Mouse (Mus musculus): ENCODE measurements around the gene C1qtnf9. TPM values are rescaled to one million over a fixed set of nuclear protein-coding genes. Genes with fewer than 3 reads are reported as not detected.

Gene C1qtnf9
- polyA plus RNA-seq, 1 experiment from 2014 or later = not detected

- H3K36me3 ChIP-seq (ENCODE audit: control insufficient read depth, insufficient read depth, low read length) = peaks cover 3% of the 10 kb centered on the region
- 83% methylated on average over 4 of the region's 4 CpGs for WGBS
These were observed 3.4 kb upstream of the C1qtnf9 start for GRCm38 (mm10) chr14:60764526-60764925.

GRCm38 (mm10) chr14:60765025-60765424 lies 2.9 kb upstream of the C1qtnf9 start:
- Histone ChIP-seq H3K9me3 (ENCODE audit: control insufficient read depth, low read length) (no peaks in the 10 kb centered on the region), H3K36me3 (ENCODE audit: control insufficient read depth, insufficient read depth, low read length) (peaks cover 3% of the 10 kb centered on the region), H3K27ac (ENCODE audit: low read depth, low read length) (no peak overlapping the region), H3K27me3 (ENCODE audit: control insufficient read depth, insufficient read depth, low read length) (no peaks in the 10 kb centered on the region), H3K4me2 (ENCODE audit: low read depth, low read length, severe bottlenecking) (no peak overlapping the region), H3K4me1 (replicated peaks; ENCODE audit: control insufficient read depth, insufficient read depth, low read length) (no peaks in the 10 kb centered on the region), H3K4me3 (ENCODE audit: low read depth, low read length) (no peak overlapping the region), H3K9ac (ENCODE audit: low read length) (no peak overlapping the region)
- WGBS = 34% methylated on average over 2 of the region's 2 CpGs
- DNase-seq (ENCODE audit: low spot score) (no peak), ATAC-seq (replicated peaks; ENCODE audit: low FRiP score) (no peak)

More at GRCm38 (mm10) chr14:60764526-60764925, 3.4 kb upstream of the C1qtnf9 start:
- no peak overlapping the region for H3K27ac ChIP-seq (ENCODE audit: low read depth, low read length)
- DNase-seq (ENCODE audit: low spot score) (no peak), ATAC-seq (replicated peaks; ENCODE audit: low FRiP score) (no peak)
- H3K27me3 ChIP-seq (ENCODE audit: control insufficient read depth, insufficient read depth, low read length) = no peaks in the 10 kb centered on the region
- no peak overlapping the region for H3K9ac ChIP-seq (ENCODE audit: low read length)
- no peaks in the 10 kb centered on the region for H3K9me3 ChIP-seq (ENCODE audit: control insufficient read depth, low read length)
- H3K4me1 ChIP-seq (replicated peaks; ENCODE audit: control insufficient read depth, insufficient read depth, low read length) = no peaks in the 10 kb centered on the region
- no peak overlapping the region for H3K4me2 ChIP-seq (ENCODE audit: low read depth, low read length, severe bottlenecking)
- H3K4me3 ChIP-seq (ENCODE audit: low read depth, low read length) = no peak overlapping the region

GRCm38 (mm10) chr14:60769340-60769739 lies 1.4 kb downstream of the C1qtnf9 start:
- ATAC-seq (replicated peaks; ENCODE audit: low FRiP score) (no peak), DNase-seq (ENCODE audit: low spot score) (no peak)
- no peak overlapping the region for H3K9ac ChIP-seq (ENCODE audit: low read length)
- H3K27me3 ChIP-seq (ENCODE audit: control insufficient read depth, insufficient read depth, low read length) = no peaks in the 10 kb centered on the region
- no peak overlapping the region for H3K27ac ChIP-seq (ENCODE audit: low read depth, low read length)
- no peaks in the 10 kb centered on the region for H3K9me3 ChIP-seq (ENCODE audit: control insufficient read depth, low read length)
- WGBS = 45% methylated on average over 6 of the region's 6 CpGs
- H3K4me2 ChIP-seq (ENCODE audit: low read depth, low read length, severe bottlenecking) = no peak overlapping the region
- H3K4me3 ChIP-seq (ENCODE audit: low read depth, low read length) = no peak overlapping the region
- H3K4me1 ChIP-seq (replicated peaks; ENCODE audit: control insufficient read depth, insufficient read depth, low read length) = no peaks in the 10 kb centered on the region
- H3K36me3 ChIP-seq (ENCODE audit: control insufficient read depth, insufficient read depth, low read length) = no peaks in the 10 kb centered on the region

GRCm38 (mm10) chr14:60770594-60770993 lies 2.7 kb downstream of the C1qtnf9 start:
- Histone ChIP-seq H3K9ac (ENCODE audit: low read length) (no peak overlapping the region), H3K27ac (ENCODE audit: low read depth, low read length) (no peak overlapping the region), H3K4me3 (ENCODE audit: low read depth, low read length) (no peak overlapping the region), H3K27me3 (ENCODE audit: control insufficient read depth, insufficient read depth, low read length) (no peaks in the 10 kb centered on the region), H3K36me3 (ENCODE audit: control insufficient read depth, insufficient read depth, low read length) (no peaks in the 10 kb centered on the region), H3K9me3 (ENCODE audit: control insufficient read depth, low read length) (no peaks in the 10 kb centered on the region), H3K4me1 (replicated peaks; ENCODE audit: control insufficient read depth, insufficient read depth, low read length) (no peaks in the 10 kb centered on the region), H3K4me2 (ENCODE audit: low read depth, low read length, severe bottlenecking) (no peak overlapping the region)
- ATAC-seq (replicated peaks; ENCODE audit: low FRiP score) (no peak), DNase-seq (ENCODE audit: low spot score) (no peak)
- 81% methylated on average over 6 of the region's 6 CpGs for WGBS

GRCm38 (mm10) chr14:60771057-60771456 lies 3.1 kb downstream of the C1qtnf9 start:
- H3K4me3 ChIP-seq (ENCODE audit: low read depth, low read length) = peak overlapping the region; percentile 17; the same call in 1 of the 2 replicates
- H3K9ac ChIP-seq (ENCODE audit: low read length) = 0 out of 2 replicates have a peak overlapping the region, but pooled peaks have one; percentile 14
- no peaks in the 10 kb centered on the region for H3K4me1 ChIP-seq (replicated peaks; ENCODE audit: control insufficient read depth, insufficient read depth, low read length)
- DNase-seq (ENCODE audit: low spot score) = peak; percentile 84
- H3K27ac ChIP-seq (ENCODE audit: low read depth, low read length) = no peak overlapping the region
- H3K4me2 ChIP-seq (ENCODE audit: low read depth, low read length, severe bottlenecking) = peak overlapping the region; percentile 50
- 8% methylated on average over 8 of the region's 8 CpGs for WGBS
- no peaks in the 10 kb centered on the region for H3K27me3 ChIP-seq (ENCODE audit: control insufficient read depth, insufficient read depth, low read length)
- no peaks in the 10 kb centered on the region for H3K36me3 ChIP-seq (ENCODE audit: control insufficient read depth, insufficient read depth, low read length)
- no peak; the same call in 1 of the 2 replicates for ATAC-seq (replicated peaks; ENCODE audit: low FRiP score)
- no peaks in the 10 kb centered on the region for H3K9me3 ChIP-seq (ENCODE audit: control insufficient read depth, low read length)

GRCm38 (mm10) chr14:60773476-60773875 lies 5.5 kb downstream of the C1qtnf9 start:
- no peaks in the 10 kb centered on the region for H3K9me3 ChIP-seq (ENCODE audit: control insufficient read depth, low read length)
- H3K36me3 ChIP-seq (ENCODE audit: control insufficient read depth, insufficient read depth, low read length) = no peaks in the 10 kb centered on the region
- WGBS = 89% methylated on average over 2 of the region's 2 CpGs
- no peak overlapping the region for H3K27ac ChIP-seq (ENCODE audit: low read depth, low read length)
- no peak overlapping the region for H3K9ac ChIP-seq (ENCODE audit: low read length)
- H3K4me1 ChIP-seq (replicated peaks; ENCODE audit: control insufficient read depth, insufficient read depth, low read length) = no peaks in the 10 kb centered on the region
- no peak overlapping the region for H3K4me3 ChIP-seq (ENCODE audit: low read depth, low read length)
- no peak overlapping the region for H3K4me2 ChIP-seq (ENCODE audit: low read depth, low read length, severe bottlenecking)
- H3K27me3 ChIP-seq (ENCODE audit: control insufficient read depth, insufficient read depth, low read length) = no peaks in the 10 kb centered on the region
- no peak for DNase-seq (ENCODE audit: low spot score)
- no peak for ATAC-seq (replicated peaks; ENCODE audit: low FRiP score)

- 87% methylated on average over 8 of the region's 8 CpGs for WGBS
- no peak for DNase-seq (ENCODE audit: low spot score)
These were observed 8.6 kb downstream of the C1qtnf9 start for GRCm38 (mm10) chr14:60776521-60776920.

GRCm38 (mm10) chr14:60777485-60777919 lies 9.6 kb downstream of the C1qtnf9 start:
- Histone ChIP-seq H3K36me3 (ENCODE audit: control insufficient read depth, insufficient read depth, low read length) (no peaks in the 10 kb centered on the region), H3K27me3 (ENCODE audit: control insufficient read depth, insufficient read depth, low read length) (no peaks in the 10 kb centered on the region), H3K4me2 (ENCODE audit: low read depth, low read length, severe bottlenecking) (no peak overlapping the region), H3K9me3 (ENCODE audit: control insufficient read depth, low read length) (no peaks in the 10 kb centered on the region), H3K4me3 (ENCODE audit: low read depth, low read length) (no peak overlapping the region), H3K27ac (ENCODE audit: low read depth, low read length) (no peak overlapping the region), H3K9ac (ENCODE audit: low read length) (no peak overlapping the region), H3K4me1 (replicated peaks; ENCODE audit: control insufficient read depth, insufficient read depth, low read length) (no peaks in the 10 kb centered on the region)
- ATAC-seq (replicated peaks; ENCODE audit: low FRiP score) = no peak
- WGBS = 86% methylated on average over 5 of the region's 5 CpGs
- DNase-seq (ENCODE audit: low spot score) = no peak

More at GRCm38 (mm10) chr14:60776521-60776920, 8.6 kb downstream of the C1qtnf9 start:
- Histone ChIP-seq H3K9ac (ENCODE audit: low read length) (no peak overlapping the region), H3K36me3 (ENCODE audit: control insufficient read depth, insufficient read depth, low read length) (no peaks in the 10 kb centered on the region), H3K4me3 (ENCODE audit: low read depth, low read length) (no peak overlapping the region), H3K27me3 (ENCODE audit: control insufficient read depth, insufficient read depth, low read length) (no peaks in the 10 kb centered on the region), H3K9me3 (ENCODE audit: control insufficient read depth, low read length) (no peaks in the 10 kb centered on the region), H3K4me1 (replicated peaks; ENCODE audit: control insufficient read depth, insufficient read depth, low read length) (no peaks in the 10 kb centered on the region), H3K4me2 (ENCODE audit: low read depth, low read length, severe bottlenecking) (no peak overlapping the region), H3K27ac (ENCODE audit: low read depth, low read length) (no peak overlapping the region)
- no peak for ATAC-seq (replicated peaks; ENCODE audit: low FRiP score)

GRCm38 (mm10) chr14:60779198-60779597 lies 11.3 kb downstream of the C1qtnf9 start:
- Histone ChIP-seq H3K27ac (ENCODE audit: low read depth, low read length) (no peak overlapping the region), H3K9ac (ENCODE audit: low read length) (no peak overlapping the region), H3K4me1 (replicated peaks; ENCODE audit: control insufficient read depth, insufficient read depth, low read length) (no peaks in the 10 kb centered on the region), H3K4me3 (ENCODE audit: low read depth, low read length) (no peak overlapping the region), H3K27me3 (ENCODE audit: control insufficient read depth, insufficient read depth, low read length) (no peaks in the 10 kb centered on the region), H3K9me3 (ENCODE audit: control insufficient read depth, low read length) (no peaks in the 10 kb centered on the region), H3K36me3 (ENCODE audit: control insufficient read depth, insufficient read depth, low read length) (no peaks in the 10 kb centered on the region), H3K4me2 (ENCODE audit: low read depth, low read length, severe bottlenecking) (no peak overlapping the region)
- ATAC-seq (replicated peaks; ENCODE audit: low FRiP score) = no peak
- DNase-seq (ENCODE audit: low spot score) = no peak
- 90% methylated on average over 7 of the region's 7 CpGs for WGBS
